Mouse (Mus musculus): ENCODE measurements at regions not wholly inside any gene's neighbourhood (a gene's known extent, or its start where the extent isn't known, plus 50 kb on each side); places are given as distances from the start of the nearest gene placed in this dataset.

DNA sequence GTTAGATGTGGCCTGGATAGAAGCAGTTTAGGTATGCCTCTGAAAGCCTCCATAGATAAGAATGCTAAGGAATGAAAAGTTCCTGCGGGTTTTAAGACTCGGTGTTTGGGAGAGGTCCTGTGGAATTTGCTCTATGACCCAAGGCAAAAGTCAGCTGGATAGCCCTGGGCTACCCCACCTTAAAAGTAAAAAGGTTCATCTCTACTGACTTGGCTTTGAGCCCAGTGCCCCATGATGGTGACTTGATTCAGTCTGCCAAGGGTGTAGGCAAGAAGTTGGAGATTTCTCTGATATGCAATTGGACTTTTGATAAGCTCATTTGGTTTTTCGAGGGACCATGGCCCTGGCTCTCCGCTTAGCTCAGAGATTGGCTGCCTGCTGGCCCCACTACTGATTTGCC lies 78.8 kb upstream of the Herc3 start:
- Histone ChIP-seq H3K36me3 (ENCODE audit: control insufficient read depth, insufficient read depth, low read length, poor library complexity, severe bottlenecking) (no peaks in the 10 kb centered on the region), H3K27me3 (ENCODE audit: control insufficient read depth, insufficient read depth, low read length, poor library complexity, severe bottlenecking) (no peaks in the 10 kb centered on the region)
- DNase-seq (ENCODE audit: low read depth, low spot score): no peak

DNA sequence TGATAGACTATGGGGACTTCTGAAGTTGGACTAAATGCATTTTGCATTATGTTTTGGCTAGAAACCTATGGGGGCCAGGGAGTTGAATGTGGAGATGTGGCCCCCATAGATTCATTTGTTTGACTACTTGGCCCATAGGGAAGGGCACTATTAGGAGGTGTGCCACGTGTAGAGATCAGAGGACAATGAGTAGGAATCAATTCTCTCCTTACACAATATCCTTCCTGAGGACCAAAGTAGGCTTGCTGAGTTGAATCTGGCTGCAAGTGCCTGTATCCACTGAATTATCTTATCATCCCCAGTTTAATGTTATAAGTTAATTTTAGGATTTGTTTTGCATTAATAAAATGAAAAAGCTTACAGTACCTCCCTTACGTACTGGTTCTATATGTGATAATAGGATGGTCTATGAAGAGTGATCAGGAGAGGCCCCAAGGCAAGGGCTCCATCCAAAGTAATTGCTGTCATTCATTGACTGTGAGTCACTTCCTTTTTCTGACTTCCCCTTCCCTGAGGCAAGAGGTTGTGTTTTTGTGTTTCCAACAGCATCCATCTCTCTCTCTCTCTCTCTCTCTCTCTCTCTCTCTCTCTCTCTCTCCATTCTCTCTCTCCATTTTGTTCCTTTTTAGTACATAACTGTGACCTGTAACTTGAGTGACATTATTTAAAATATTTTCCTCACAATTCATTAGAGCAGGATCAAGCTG lies 74.8 kb upstream of the Herc3 start:
- H3K27me3 ChIP-seq (ENCODE audit: control insufficient read depth, insufficient read depth, low read length, poor library complexity, severe bottlenecking): no peaks in the 10 kb centered on the region; the same call in 1 of the 2 replicates
- no peak for DNase-seq (ENCODE audit: low read depth, low spot score)
- H3K36me3 ChIP-seq (ENCODE audit: control insufficient read depth, insufficient read depth, low read length, poor library complexity, severe bottlenecking): no peaks in the 10 kb centered on the region

DNA sequence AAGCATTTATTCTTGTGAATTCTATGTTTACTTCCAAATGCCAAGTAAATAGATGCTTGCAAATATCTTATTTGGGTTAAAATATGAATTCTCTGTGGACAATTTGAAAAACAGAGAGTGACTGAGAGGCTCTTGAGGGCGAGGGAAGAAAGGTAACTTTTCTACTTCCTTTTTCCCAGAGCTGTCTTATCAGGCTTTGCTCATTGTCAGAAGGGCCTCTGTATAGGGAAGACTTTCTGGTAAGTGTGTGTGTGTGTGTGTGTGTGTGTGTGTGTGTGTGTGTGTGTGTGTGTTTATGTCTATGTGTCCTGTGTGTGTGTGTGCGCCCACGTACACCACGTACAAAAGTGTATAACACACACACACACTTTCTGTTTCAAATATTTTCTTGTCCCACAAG lies 73.9 kb upstream of the Herc3 start:
- DNase-seq (ENCODE audit: low read depth, low spot score): no peak
- H3K27me3 ChIP-seq (ENCODE audit: control insufficient read depth, insufficient read depth, low read length, poor library complexity, severe bottlenecking): no peaks in the 10 kb centered on the region; the same call in 1 of the 2 replicates
- H3K36me3 ChIP-seq (ENCODE audit: control insufficient read depth, insufficient read depth, low read length, poor library complexity, severe bottlenecking): no peaks in the 10 kb centered on the region

DNA sequence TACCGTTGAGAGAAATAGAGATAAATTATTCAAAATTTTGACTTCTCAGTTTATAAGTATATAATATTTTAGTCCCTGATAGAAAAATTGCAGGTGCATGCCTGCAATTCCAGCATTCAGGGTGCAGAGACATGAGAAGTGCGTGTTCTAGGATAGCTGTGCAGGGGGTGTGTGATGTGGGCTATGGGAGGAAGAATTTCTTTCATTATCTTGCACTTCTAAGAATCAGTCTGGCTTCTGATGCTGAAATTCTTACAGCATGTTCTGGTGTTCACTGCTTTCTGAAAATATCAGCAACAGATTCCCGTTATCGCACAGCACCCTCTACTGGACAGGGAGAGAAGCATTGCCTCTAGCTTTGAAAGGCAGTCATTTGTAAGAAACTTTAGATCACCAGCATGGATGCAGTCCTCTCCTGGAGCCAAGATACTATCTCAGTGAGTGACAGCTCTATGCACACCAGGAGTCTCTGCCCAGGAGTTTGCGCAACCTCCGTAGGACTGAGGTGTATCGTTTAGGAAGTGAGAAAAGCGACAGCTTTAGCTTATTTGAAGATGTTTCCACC lies 60.5 kb upstream of the Herc3 start:
- Histone ChIP-seq H3K27me3 (ENCODE audit: control insufficient read depth, insufficient read depth, low read length, poor library complexity, severe bottlenecking) (no peaks in the 10 kb centered on the region; the same call in 1 of the 2 replicates), H3K36me3 (ENCODE audit: control insufficient read depth, insufficient read depth, low read length, poor library complexity, severe bottlenecking) (no peaks in the 10 kb centered on the region)
- peak; percentile 73 for DNase-seq (ENCODE audit: low read depth, low spot score)

DNA sequence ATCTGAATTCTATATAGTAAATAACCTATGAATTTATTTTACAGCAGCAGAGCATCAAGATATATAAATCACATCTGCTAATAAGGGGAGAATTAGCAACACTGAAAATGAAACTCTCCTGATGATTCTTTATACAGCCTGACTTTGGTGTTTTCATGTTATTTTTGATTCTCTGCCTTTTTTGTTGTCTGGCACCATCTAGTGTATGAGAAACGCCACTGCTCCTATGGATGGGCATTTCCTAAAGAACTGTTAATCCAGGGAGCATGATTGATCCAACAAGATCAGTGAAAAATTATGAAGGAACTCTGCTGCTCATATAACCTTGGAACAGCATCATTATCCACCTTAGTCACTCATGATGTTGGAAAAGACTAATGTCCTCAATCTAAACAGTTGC lies 59.3 kb upstream of the Herc3 start:
- H3K36me3 ChIP-seq (ENCODE audit: control insufficient read depth, insufficient read depth, low read length, poor library complexity, severe bottlenecking): no peaks in the 10 kb centered on the region
- peak; percentile 5 for DNase-seq (ENCODE audit: low read depth, low spot score)
- H3K27me3 ChIP-seq (ENCODE audit: control insufficient read depth, insufficient read depth, low read length, poor library complexity, severe bottlenecking): no peaks in the 10 kb centered on the region; the same call in 1 of the 2 replicates
